Mouse (Mus musculus): ENCODE data around the gene BC048507.
A peak's percentile ranks its signal among the peaks of the same experiment; 100 is the strongest.
"Not testable (repeated sequence)": the region's sequence is repeated elsewhere in the genome, so short reads cannot be mapped to it uniquely, and the experiment has no call there.

The BC048507 gene

GRCm38 (mm10) chr13:67863026-67863425 lies at the start of gene BC048507:
BC048507 (plus strand) TSS chr13:67863326.
- DNase-seq = no peak

- DNase-seq = peak; percentile 43
These were observed 49.1 kb upstream of the BC048507 start, which contains the start of gene Zfp273 for GRCm38 (mm10) chr13:67813710-67814660. Zfp273 (plus strand) TSS chr13:67813740.

GRCm38 (mm10) chr13:67818636-67819035 lies 44.5 kb upstream of the BC048507 start:
- no peak for DNase-seq

GRCm38 (mm10) chr13:67830911-67831336 lies 32.2 kb upstream of the BC048507 start, which contains the start of gene Gm10037:
Gm10037 (plus strand) TSS chr13:67831106.
- peak; percentile 23 for DNase-seq

- not testable (repeated sequence) for DNase-seq
These were observed 30.0 kb upstream of the BC048507 start for GRCm38 (mm10) chr13:67833137-67833536.

GRCm38 (mm10) chr13:67843775-67844118 lies 19.4 kb upstream of the BC048507 start:
- no peak for DNase-seq

GRCm38 (mm10) chr13:67844119-67844852 lies 18.8 kb upstream of the BC048507 start:
- DNase-seq = peak; percentile 24

GRCm38 (mm10) chr13:67844853-67845194 lies 18.3 kb upstream of the BC048507 start:
- DNase-seq = no peak

- no peak for DNase-seq
These were observed 12.8 kb upstream of the BC048507 start for GRCm38 (mm10) chr13:67850361-67850760.

GRCm38 (mm10) chr13:67853130-67853529 lies 10.0 kb upstream of the BC048507 start:
- DNase-seq = no peak

GRCm38 (mm10) chr13:67853983-67854382 lies 9.1 kb upstream of the BC048507 start:
- no peak for DNase-seq

- no peak for DNase-seq
These were observed 5.8 kb upstream of the BC048507 start for GRCm38 (mm10) chr13:67857317-67857716.

GRCm38 (mm10) chr13:67862508-67862907 lies 618 bp upstream of the BC048507 start:
- DNase-seq = no peak

GRCm38 (mm10) chr13:67864764-67865350 lies 1.7 kb downstream of the BC048507 start:
- no peak for DNase-seq

- peak; percentile 33 for DNase-seq
These were observed 4.8 kb downstream of the BC048507 start for GRCm38 (mm10) chr13:67867899-67868298.

- DNase-seq = not testable (repeated sequence)
These were observed 13.0 kb downstream of the BC048507 start for GRCm38 (mm10) chr13:67876049-67876698.

GRCm38 (mm10) chr13:67876699-67877254 lies 13.7 kb downstream of the BC048507 start:
- DNase-seq = no peak

- no peak for DNase-seq
These were observed 20.8 kb downstream of the BC048507 start for GRCm38 (mm10) chr13:67883966-67884365.

- no peak for DNase-seq
These were observed 46.6 kb downstream of the BC048507 start for GRCm38 (mm10) chr13:67909759-67910158.

Measured in right cerebral cortex, postnatal 14 days (tissue).